Mouse (Mus musculus) cerebellum, adult 2 months (tissue): Measurements from ENCODE around the gene Rtp1. TPM values are rescaled to one million over a fixed set of nuclear protein-coding genes. Genes with fewer than 3 reads are reported as not detected.

Experiments used
- DNase-seq, 2 experiments: peaks; one replicate each; pipeline ENCODE4 v3.0.0; 2021
- H3K27ac ChIP-seq: fragments of 200-500 bp; 2 replicates; pipeline ENCODE4 v1.5.1; 2012; ENCODE audit warnings: low read length, control low read depth, inconsistent platforms; ENCODE audit not compliant: insufficient read depth
- H3K27me3 ChIP-seq: fragments of 200-500 bp; 2 replicates; pipeline ENCODE4 v1.6.1; 2012; ENCODE audit warnings: inconsistent platforms, mild to moderate bottlenecking, low read length, moderate library complexity; ENCODE audit not compliant: control insufficient read depth, insufficient read depth
- H3K4me1 ChIP-seq: fragments of 200-500 bp; 2 replicates; pipeline ENCODE4 v1.6.1; 2011; ENCODE audit warnings: low read length; ENCODE audit not compliant: control insufficient read depth, insufficient read depth
- H3K4me3 ChIP-seq: fragments of 200-500 bp; replicated peaks from 2 replicates; pipeline ENCODE3; 2011; ENCODE audit warnings: mild to moderate bottlenecking, low read depth, low read length, control low read depth; ENCODE audit not compliant: insufficient read depth
- CTCF ChIP-seq: fragments of 200-500 bp; IDR thresholded peaks from 2 replicates; pipeline ENCODE4 v1.5.1; 2011; ENCODE audit warnings: low read depth, mild to moderate bottlenecking, control low read depth, low read length, moderate library complexity, borderline replicate concordance; ENCODE audit not compliant: insufficient read depth
- POLR2A ChIP-seq: fragments of 200-500 bp; IDR thresholded peaks from 2 replicates; pipeline ENCODE4 v1.6.1; 2011; ENCODE audit warnings: low read length, control low read depth, borderline replicate concordance; ENCODE audit not compliant: insufficient read depth
- WGBS: fragments of 180-500 bp; shearing (Covaris S2); methylation state at CpG from one replicate; pipeline ENCODE4 v1.1.7; 2018; 5-methylcytosine and 5-hydroxymethylcytosine counted together
- polyA plus RNA-seq: library from polyadenylated mRNA; depleted of rRNA; stranded (reverse); fragments of >200 nt; gene quantifications from 2 replicates; pipeline ENCODE4 v1.2.3, GENCODE M21; 2012

The Rtp1 gene
- polyA plus RNA-seq, 1 experiment = 0.56 TPM

DNA sequence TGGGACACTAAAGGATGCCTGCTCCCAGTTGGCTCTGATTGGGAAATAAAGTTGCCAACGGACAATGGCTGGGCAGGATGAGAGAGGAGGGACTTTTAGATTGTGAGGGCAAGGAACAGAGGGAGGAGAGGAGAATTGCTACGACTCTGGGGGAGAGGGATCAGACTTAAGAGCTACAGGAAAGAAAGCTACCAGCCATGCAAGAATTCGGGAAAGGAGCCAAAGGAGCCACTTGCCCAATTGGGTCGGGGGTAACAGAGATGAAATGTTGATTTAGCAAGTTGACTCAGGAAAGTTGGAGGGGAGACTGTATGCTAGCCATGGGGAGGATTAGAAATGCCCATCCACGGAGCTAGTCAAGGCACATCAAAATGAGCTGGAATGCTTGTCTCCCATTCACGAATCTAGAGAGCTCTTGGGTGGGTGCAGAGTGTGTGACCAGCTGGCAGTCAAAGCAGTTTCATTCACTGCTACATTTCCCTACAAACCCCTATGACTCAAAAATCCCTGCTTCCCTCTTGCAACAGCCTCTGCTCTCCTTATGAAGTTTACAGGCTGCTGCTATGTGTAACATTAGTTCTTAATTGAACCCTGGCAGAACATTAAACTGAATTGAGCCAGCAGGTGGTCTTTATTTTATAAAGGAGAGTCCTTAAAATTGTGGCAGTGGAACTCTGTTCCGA, 30.1 kb downstream of the Rtp1 start:
- Histone ChIP-seq H3K27me3 (no peaks in the 10 kb centered on the region), H3K27ac (no peak overlapping the region), H3K4me1 (peaks cover 2% of the 10 kb centered on the region), H3K4me3 (no peak overlapping the region)
- no peak for TF ChIP-seq CTCF
- TF ChIP-seq POLR2A = no peak
- no peak for DNase-seq
- WGBS = 37% methylated on average over 7 of the region's 7 CpGs

DNA sequence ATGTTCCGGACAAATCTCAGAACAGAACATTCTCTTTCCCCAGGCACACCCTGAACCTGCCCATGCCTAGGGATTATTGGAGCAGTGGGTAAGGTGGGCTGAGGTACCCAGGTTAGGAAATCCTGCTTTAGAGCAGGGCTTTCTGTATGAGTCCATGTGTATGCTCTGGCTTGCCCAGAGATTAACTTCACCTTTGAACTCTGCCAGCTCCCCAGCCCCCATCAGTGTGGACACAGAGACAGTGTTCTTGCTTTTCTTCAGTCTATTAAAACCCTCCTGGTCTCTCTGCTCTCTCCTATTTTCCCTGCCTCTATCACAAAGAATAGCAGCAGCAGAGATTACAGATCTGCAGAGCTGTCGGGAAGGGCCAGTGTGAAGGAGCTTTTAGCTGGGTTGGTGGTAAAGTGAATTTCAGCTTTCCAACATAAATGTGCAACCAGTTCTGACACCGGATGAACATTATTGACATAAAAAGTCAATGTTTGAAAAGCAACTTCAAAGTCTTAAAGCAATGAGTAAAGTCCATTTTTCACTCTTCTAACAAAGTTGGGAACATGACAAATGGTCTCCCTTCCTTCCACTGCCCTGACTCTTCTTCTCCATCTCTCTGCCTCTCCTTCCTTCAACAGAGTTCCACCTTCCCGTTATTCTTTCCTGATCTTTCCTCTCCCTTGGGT, 34.9 kb downstream of the Rtp1 start:
- H3K4me3 ChIP-seq = no peak overlapping the region
- no peak for DNase-seq
- TF ChIP-seq POLR2A = no peak
- no peak for TF ChIP-seq CTCF
- no peak overlapping the region for H3K27ac ChIP-seq
- no peaks in the 10 kb centered on the region for H3K4me1 ChIP-seq
- no peaks in the 10 kb centered on the region for H3K27me3 ChIP-seq
- WGBS = 89% methylated on average over 4 of the region's 4 CpGs

DNA sequence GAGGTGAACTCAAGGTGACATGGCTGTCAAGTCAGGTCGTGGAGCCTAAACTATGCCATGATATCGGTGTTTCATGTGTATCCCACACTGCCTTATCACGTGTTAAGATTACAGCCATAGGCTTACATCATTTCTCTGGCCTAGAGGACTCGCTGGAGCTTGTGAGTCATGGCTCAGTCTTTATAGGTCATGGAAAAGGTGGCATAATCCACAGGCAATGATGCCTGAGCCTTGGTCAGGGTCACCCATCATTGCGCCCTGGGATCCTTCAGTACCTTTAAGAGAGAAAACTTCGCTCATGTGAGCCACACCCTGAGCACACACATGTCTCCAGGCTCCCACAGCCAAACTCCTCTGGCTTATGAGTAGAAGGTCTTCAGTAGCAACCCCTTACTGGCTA, 42.6 kb downstream of the Rtp1 start:
- H3K4me3 ChIP-seq = no peak overlapping the region
- H3K27me3 ChIP-seq = no peaks in the 10 kb centered on the region
- WGBS = 93% methylated on average over 6 of the region's 6 CpGs
- no peak overlapping the region for H3K27ac ChIP-seq
- no peak for DNase-seq
- H3K4me1 ChIP-seq = no peaks in the 10 kb centered on the region; the same call in 1 of the 2 replicates
- TF ChIP-seq POLR2A = no peak
- TF ChIP-seq CTCF = no peak

DNA sequence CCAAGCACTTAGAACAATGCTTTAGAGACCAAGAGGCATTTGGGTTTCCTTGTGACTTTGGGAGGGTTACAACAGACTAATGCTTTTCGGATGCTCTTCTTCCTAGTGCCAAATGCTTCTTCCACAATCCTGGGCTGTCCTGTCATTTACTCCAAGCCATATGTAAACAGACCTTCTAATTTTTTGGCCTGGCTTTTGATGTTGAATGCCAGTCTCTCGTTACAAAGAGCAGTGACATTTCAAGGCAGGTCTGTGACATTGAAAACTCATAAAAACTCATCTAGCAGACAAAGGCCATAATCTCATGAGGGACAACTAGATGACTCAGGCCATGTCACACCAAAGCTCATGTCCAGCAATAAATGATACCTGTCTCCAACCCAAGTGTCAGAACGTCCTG, 43.1 kb downstream of the Rtp1 start:
- Histone ChIP-seq H3K27me3 (no peaks in the 10 kb centered on the region), H3K27ac (no peak overlapping the region), H3K4me3 (no peak overlapping the region), H3K4me1 (no peaks in the 10 kb centered on the region; the same call in 1 of the 2 replicates)
- no peak for DNase-seq
- no peak for TF ChIP-seq CTCF
- no peak for TF ChIP-seq POLR2A
- WGBS = 53% methylated on average over 3 of the region's 3 CpGs

DNA sequence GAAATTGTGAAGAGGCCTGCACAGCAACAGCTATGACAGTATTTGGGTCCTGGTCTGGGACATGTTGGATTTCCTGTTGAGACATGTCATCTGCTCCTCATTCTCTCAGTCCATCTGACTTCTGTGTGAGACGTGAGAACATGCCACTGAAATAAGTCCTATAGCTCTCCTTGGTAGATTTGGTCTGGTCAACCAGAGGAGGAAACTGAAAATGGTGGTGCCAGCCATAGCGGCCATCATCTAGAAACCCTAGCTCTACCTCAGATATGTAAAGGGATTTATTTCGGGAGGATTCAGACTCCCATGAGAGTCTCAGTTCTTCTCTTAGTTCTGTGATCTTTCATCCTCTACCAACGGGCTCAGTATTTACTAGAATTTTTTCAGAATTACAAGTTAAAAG, 46.7 kb downstream of the Rtp1 start:
- DNase-seq = no peak
- H3K27me3 ChIP-seq = no peaks in the 10 kb centered on the region
- TF ChIP-seq CTCF = no peak
- no peak for TF ChIP-seq POLR2A
- no peak overlapping the region for H3K4me3 ChIP-seq
- 93% methylated on average over 4 of the region's 4 CpGs for WGBS
- H3K4me1 ChIP-seq = no peaks in the 10 kb centered on the region
- H3K27ac ChIP-seq = no peak overlapping the region

DNA sequence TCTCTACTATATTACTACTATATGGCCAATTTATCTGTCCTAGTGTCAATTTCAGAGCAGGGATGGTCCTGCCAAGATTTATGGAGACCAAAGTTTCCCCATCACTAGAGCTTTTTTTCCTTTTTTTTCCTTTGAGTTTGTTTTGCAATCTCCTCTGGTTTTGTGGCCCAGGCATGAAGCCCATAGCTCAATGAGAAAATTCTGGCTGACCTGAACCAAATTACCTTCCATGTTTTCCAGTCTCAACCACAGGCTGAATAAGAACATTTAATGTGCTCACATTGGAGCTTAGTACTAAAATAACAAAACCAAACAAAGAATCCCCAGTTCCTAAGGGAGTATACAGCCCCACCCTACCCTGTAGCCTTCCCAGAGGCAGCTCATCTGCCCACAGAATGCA, 47.7 kb downstream of the Rtp1 start:
- Histone ChIP-seq H3K4me1 (no peaks in the 10 kb centered on the region), H3K27ac (no peak overlapping the region), H3K27me3 (no peaks in the 10 kb centered on the region), H3K4me3 (no peak overlapping the region)
- no peak for TF ChIP-seq CTCF
- no peak for TF ChIP-seq POLR2A
- DNase-seq = no peak

DNA sequence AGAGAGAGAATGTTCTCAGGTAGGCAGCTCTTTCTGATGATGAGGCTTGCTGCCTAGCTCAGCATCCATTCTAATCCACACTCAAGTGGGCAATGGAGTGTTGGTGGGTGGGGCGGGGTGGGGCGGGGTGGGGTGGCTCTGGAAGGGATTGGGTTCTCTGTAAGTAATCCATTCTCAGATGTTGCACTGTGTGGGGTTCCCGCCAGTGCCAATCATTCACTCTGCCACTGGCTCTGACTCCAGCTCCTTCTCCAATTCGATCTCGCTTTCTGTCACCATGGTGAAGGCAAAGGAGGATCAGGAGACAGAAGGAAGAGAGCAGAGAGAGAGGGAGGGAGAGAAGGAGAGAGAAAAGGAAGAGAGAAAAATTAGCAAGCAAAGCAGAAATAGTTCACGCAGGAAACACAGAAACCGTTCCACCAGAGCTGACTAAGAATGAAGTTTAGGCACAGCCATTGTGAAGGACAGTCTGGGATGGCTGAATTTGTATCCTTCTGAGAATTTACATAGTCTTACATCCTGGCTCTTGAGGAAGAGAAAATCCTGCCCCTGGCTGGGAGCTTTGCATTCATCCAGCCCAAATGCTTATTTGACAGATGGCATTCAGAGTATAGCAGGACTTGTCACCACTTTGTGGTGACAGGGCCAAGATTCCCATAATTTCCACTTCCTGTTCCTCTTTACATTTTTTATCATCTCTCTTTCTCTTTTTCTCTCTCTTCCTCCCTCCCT, 51.1 kb downstream of the Rtp1 start:
- no peak for TF ChIP-seq CTCF
- no peak for TF ChIP-seq POLR2A
- WGBS = 40% methylated on average over 7 of the region's 7 CpGs
- H3K4me1 ChIP-seq = no peaks in the 10 kb centered on the region
- DNase-seq = no peak
- no peaks in the 10 kb centered on the region for H3K27me3 ChIP-seq
- no peak overlapping the region for H3K4me3 ChIP-seq
- no peak overlapping the region for H3K27ac ChIP-seq

DNA sequence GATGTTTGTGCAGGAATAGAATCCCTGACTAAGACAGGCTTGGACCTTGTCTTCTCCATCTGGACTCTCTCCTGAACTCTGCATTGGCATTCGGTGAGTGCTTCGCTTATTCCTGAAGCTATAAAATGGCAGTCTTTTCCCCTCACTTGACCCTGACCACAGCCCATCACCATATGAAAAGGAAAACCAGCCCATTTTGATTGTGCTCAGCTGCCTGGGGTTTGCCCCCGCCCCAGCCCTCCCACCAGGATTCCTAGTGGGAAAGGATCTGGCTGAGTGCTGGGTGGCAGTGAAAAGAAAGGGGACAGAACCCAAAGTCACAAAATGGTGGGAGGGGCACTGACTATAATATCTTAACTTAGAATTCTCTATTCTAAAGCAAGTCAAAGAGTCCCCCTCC, 53.3 kb downstream of the Rtp1 start:
- no peak for DNase-seq
- Histone ChIP-seq H3K4me3 (no peak overlapping the region), H3K4me1 (no peaks in the 10 kb centered on the region), H3K27me3 (no peaks in the 10 kb centered on the region), H3K27ac (no peak overlapping the region)
- WGBS = 53% methylated on average over 3 of the region's 3 CpGs
- TF ChIP-seq POLR2A = no peak
- no peak for TF ChIP-seq CTCF
